Comparison of ENCODE assay signal across 16 mouse cellular contexts in genomic region chr11:36549398-36550139, GRCm38 (mm10).
A peak's percentile ranks its signal among the peaks of the same experiment; 100 is the strongest.
DNase-seq lines count a peak whose midpoint lies in the region; ATAC-seq and TF ChIP-seq lines count a peak whose summit lies in the region.
"Had no signal": no experiment of that assay in that cellular context is flagged by ENCODE, and none has a peak within 500 bp of the region (broad histone marks: within the 10 kb centered on the region; RNA-seq: fewer than 3 reads in every experiment).

No protein-coding gene starts in this region.

- TF ChIP-seq CTCF in cerebellum, adult 2 months (IDR thresholded peaks at IDR 0.05; ENCODE audit: borderline replicate concordance, insufficient read depth, low read depth, low read length), result no peak

- no peaks in the 10 kb centered on the region for H3K36me3 ChIP-seq in limb, embryonic 13.5 days
- no peaks in the 10 kb centered on the region for H3K36me3 ChIP-seq in limb, embryonic 10.5 days
- no peaks in the 10 kb centered on the region for H3K36me3 ChIP-seq in forebrain, embryonic 13.5 days (ENCODE audit: poor library complexity, severe bottlenecking)
- H3K36me3 ChIP-seq in hindbrain, embryonic 16.5 days (ENCODE audit: control insufficient read depth, insufficient read depth, low read length), result no peaks in the 10 kb centered on the region
- H3K36me3 ChIP-seq: hindbrain, embryonic 15.5 days; liver, embryonic 13.5 days had no signal

- no peak for DNase-seq in limb, embryonic 10.5 days (ENCODE audit: low spot score)
- DNase-seq in kidney, adult 8-10 months, result no peak
- DNase-seq in cerebellum, adult 2 months, result no peak
- no peak for DNase-seq in ovary, adult 18-20 months (ENCODE audit: low spot score)
- DNase-seq: gastrocnemius, adult 2 months; heart, adult 2 months; liver, embryonic 13.5 days; lung, postnatal 14 days; thymus, adult 18-20 months had no signal

- H3K27ac ChIP-seq in limb, embryonic 13.5 days, result no peak overlapping the region
- H3K27ac ChIP-seq in limb, embryonic 10.5 days, result no peak overlapping the region
- peak overlapping the region; percentile 27; the same call in 1 of the 2 replicates for H3K27ac ChIP-seq in forebrain, embryonic 13.5 days
- 0 out of 2 replicates have a peak overlapping the region, but pooled peaks have one; percentile 12 for H3K27ac ChIP-seq in hindbrain, embryonic 16.5 days (ENCODE audit: low read depth, low read length)
- no peak overlapping the region for H3K27ac ChIP-seq in cerebellum, adult 2 months (ENCODE audit: insufficient read depth, low read length)
- H3K27ac ChIP-seq: gastrocnemius, adult 2 months; heart, adult 2 months; hindbrain, embryonic 15.5 days; liver, embryonic 13.5 days had no signal

- H3K4me1 ChIP-seq in limb, embryonic 13.5 days, result peaks cover 8% of the 10 kb centered on the region; the same call in 1 of the 2 replicates
- peaks cover 13% of the 10 kb centered on the region for H3K4me1 ChIP-seq in limb, embryonic 10.5 days
- peaks cover 45% of the 10 kb centered on the region for H3K4me1 ChIP-seq in forebrain, embryonic 13.5 days
- H3K4me1 ChIP-seq in hindbrain, embryonic 16.5 days (ENCODE audit: control insufficient read depth, insufficient read depth, low read depth, low read length), result peaks cover 14% of the 10 kb centered on the region
- H3K4me1 ChIP-seq in cerebellum, adult 2 months (ENCODE audit: control insufficient read depth, insufficient read depth, low read length), result no peaks in the 10 kb centered on the region
- H3K4me1 ChIP-seq: liver, embryonic 13.5 days had no signal

- WGBS in limb, embryonic 13.5 days, result 75% methylated on average over 11 of the region's 11 CpGs
- 86% methylated on average over 11 of the region's 11 CpGs for WGBS in limb, embryonic 10.5 days
- WGBS in forebrain, embryonic 13.5 days, result 42% methylated on average over 11 of the region's 11 CpGs
- WGBS in hindbrain, embryonic 16.5 days, result 41% methylated on average over 11 of the region's 11 CpGs
- 66% methylated on average over 11 of the region's 11 CpGs for WGBS in cerebellum, adult 2 months

- H3K4me3 ChIP-seq in limb, embryonic 13.5 days, result no peak overlapping the region
- H3K4me3 ChIP-seq in limb, embryonic 10.5 days, result no peak overlapping the region
- no peak overlapping the region for H3K4me3 ChIP-seq in forebrain, embryonic 13.5 days
- H3K4me3 ChIP-seq in hindbrain, embryonic 16.5 days (ENCODE audit: low read length), result no peak overlapping the region
- no peak overlapping the region for H3K4me3 ChIP-seq in cerebellum, adult 2 months (replicated peaks; ENCODE audit: insufficient read depth, low read depth, low read length)
- H3K4me3 ChIP-seq: erythroblast, embryonic 14.5 days; gastrocnemius, adult 2 months; heart, adult 2 months; hindbrain, embryonic 15.5 days; liver, embryonic 13.5 days had no signal

- H3K27me3 ChIP-seq in limb, embryonic 13.5 days, result no peaks in the 10 kb centered on the region
- H3K27me3 ChIP-seq in limb, embryonic 10.5 days (ENCODE audit: low read depth, poor library complexity, severe bottlenecking), result no peaks in the 10 kb centered on the region
- no peaks in the 10 kb centered on the region for H3K27me3 ChIP-seq in forebrain, embryonic 13.5 days
- no peaks in the 10 kb centered on the region for H3K27me3 ChIP-seq in hindbrain, embryonic 16.5 days (replicated peaks; ENCODE audit: control insufficient read depth, insufficient read depth, low read length)
- no peaks in the 10 kb centered on the region for H3K27me3 ChIP-seq in cerebellum, adult 2 months (ENCODE audit: control insufficient read depth, insufficient read depth, low read length)
- H3K27me3 ChIP-seq: hindbrain, embryonic 15.5 days; liver, embryonic 13.5 days had no signal

- no peak overlapping the region for H3K4me2 ChIP-seq in limb, embryonic 13.5 days (replicated peaks)
- peak overlapping the region; percentile 14; the same call in 1 of the 2 replicates for H3K4me2 ChIP-seq in forebrain, embryonic 13.5 days
- no peak overlapping the region for H3K4me2 ChIP-seq in hindbrain, embryonic 16.5 days (ENCODE audit: low read length)
- H3K4me2 ChIP-seq: hindbrain, embryonic 15.5 days; liver, embryonic 13.5 days had no signal

- peak; percentile 57; the same call in 1 of the 2 replicates for ATAC-seq in limb, embryonic 13.5 days (ENCODE audit: low FRiP score, low read depth)
- peak; percentile 36; the same call in 1 of the 2 replicates for ATAC-seq in forebrain, embryonic 13.5 days
- peak; percentile 48; the same call in 1 of the 2 replicates for ATAC-seq in hindbrain, embryonic 16.5 days
- ATAC-seq: activated CD4-positive, CD25-positive, alpha-beta regulatory T cell, adult 4 months; CD4-positive, CD25-positive, alpha-beta regulatory T cell, adult 4 months had no signal

- TF ChIP-seq POLR2A in cerebellum, adult 2 months (IDR thresholded peaks at IDR 0.05; ENCODE audit: borderline replicate concordance, insufficient read depth, low read length), result no peak

- no peaks in the 10 kb centered on the region for H3K9me3 ChIP-seq in limb, embryonic 13.5 days
- no peaks in the 10 kb centered on the region for H3K9me3 ChIP-seq in limb, embryonic 10.5 days (replicated peaks)
- H3K9me3 ChIP-seq in forebrain, embryonic 13.5 days (replicated peaks), result no peaks in the 10 kb centered on the region
- H3K9me3 ChIP-seq in hindbrain, embryonic 16.5 days (ENCODE audit: control insufficient read depth, low read length), result no peaks in the 10 kb centered on the region
- H3K9me3 ChIP-seq: hindbrain, embryonic 15.5 days; liver, embryonic 13.5 days had no signal

- no peak overlapping the region for H3K9ac ChIP-seq in limb, embryonic 13.5 days
- no peak overlapping the region for H3K9ac ChIP-seq in forebrain, embryonic 13.5 days
- no peak overlapping the region for H3K9ac ChIP-seq in hindbrain, embryonic 16.5 days (ENCODE audit: low read depth, low read length)
- H3K9ac ChIP-seq: hindbrain, embryonic 15.5 days; liver, embryonic 13.5 days had no signal

Comparison
In these comparisons a context has a peak if more than half of its experiments do, and no peak if none do; other contexts are left out.
1. H3K27ac ChIP-seq: peak in forebrain, embryonic 13.5 days (single experiment) and hindbrain, embryonic 16.5 days (single experiment); none in limb, embryonic 13.5 days (single experiment), limb, embryonic 10.5 days (single experiment) and cerebellum, adult 2 months (single experiment).
2. Peak in every context shown above with its lines, with median percentiles within 50 percentile points of each other: ATAC-seq.